Mouse (Mus musculus) embryonic facial prominence, embryonic 11.5 days (tissue): ENCODE measurements around the gene Lysmd4. TPM values are rescaled to one million over a fixed set of nuclear protein-coding genes. Genes with fewer than 3 reads are reported as not detected.

Source experiments
- ATAC-seq: fragments of 200-750 bp; cut with Nextera tagmentation; replicated peaks from 2 replicates; pipeline ENCODE4 v1.8.0; 2017; ENCODE audit warnings: low read depth; ENCODE audit not compliant: insufficient number of reproducible peaks, low FRiP score, low TSS enrichment
- DNase-seq: peaks from one replicate; pipeline ENCODE4 v3.0.0-alpha.2; 2015; ENCODE audit warnings: low spot score
- H3K27ac ChIP-seq: fragments of 300-500 bp; sonication (generic); replicated peaks from 2 replicates; pipeline ENCODE4 v1.5.1; 2014; ENCODE audit warnings: mild to moderate bottlenecking, low read depth, low read length, control low read depth
- H3K27me3 ChIP-seq: fragments of 300-500 bp; sonication (generic); 2 replicates; pipeline ENCODE4 v1.6.1; 2014; ENCODE audit warnings: mild to moderate bottlenecking, low read length, moderate library complexity, mixed read lengths; ENCODE audit not compliant: control insufficient read depth, insufficient read depth
- H3K36me3 ChIP-seq: fragments of 300-500 bp; sonication (generic); replicated peaks from 2 replicates; pipeline ENCODE4 v1.6.1; 2014; ENCODE audit warnings: low read depth, mild to moderate bottlenecking, low read length, moderate library complexity, mixed read lengths; ENCODE audit not compliant: control insufficient read depth, insufficient read depth
- H3K4me1 ChIP-seq: fragments of 300-500 bp; sonication (generic); 2 replicates; pipeline ENCODE4 v1.6.1; 2014; ENCODE audit warnings: low read length, mixed read lengths; ENCODE audit not compliant: control insufficient read depth, insufficient read depth
- H3K4me2 ChIP-seq: fragments of 300-500 bp; sonication (generic); 2 replicates; pipeline ENCODE4 v1.6.1; 2014; ENCODE audit warnings: low read depth, mild to moderate bottlenecking, control low read depth, low read length, moderate library complexity
- H3K4me3 ChIP-seq: fragments of 300-500 bp; sonication (generic); 2 replicates; pipeline ENCODE4 v1.5.1; 2014; ENCODE audit warnings: low read depth, low read length, control low read depth
- H3K9ac ChIP-seq: fragments of 300-500 bp; sonication (generic); replicated peaks from 2 replicates; pipeline ENCODE4 v1.6.1; 2014; ENCODE audit warnings: mild to moderate bottlenecking, control low read depth, low read length
- H3K9me3 ChIP-seq: fragments of 300-500 bp; sonication (generic); replicated peaks from 2 replicates; pipeline ENCODE4 v1.6.1; 2016; ENCODE audit warnings: mild to moderate bottlenecking, low read length, inconsistent platforms, mixed read lengths; ENCODE audit not compliant: control insufficient read depth
- WGBS: fragments of 180-500 bp; shearing (Covaris S2); extraction: QIAGEN DNeasy Blood & Tissue Kit; methylation state at CpG from one replicate; pipeline ENCODE4 v1.1.7; 2014; 5-methylcytosine and 5-hydroxymethylcytosine counted together
- polyA plus RNA-seq: library from polyadenylated mRNA; unstranded; fragments of >200 nt; fragmentation: Nextera tagmentation; extraction: Ambion mirVana; gene quantifications from 2 replicates; pipeline ENCODE4 v1.2.1, GENCODE M21; 2014

The Lysmd4 gene
- polyA plus RNA-seq, 1 experiment from 2014 or later = 11.8 TPM

GRCm38 (mm10) chr7:67208317-67208716 is 14.0 kb upstream of the Lysmd4 start:
- DNase-seq (no peak), ATAC-seq (no peak)
- Histone ChIP-seq H3K36me3 (no peaks in the 10 kb centered on the region), H3K9me3 (no peaks in the 10 kb centered on the region), H3K9ac (no peak overlapping the region), H3K27me3 (no peaks in the 10 kb centered on the region), H3K4me1 (no peaks in the 10 kb centered on the region), H3K27ac (no peak overlapping the region), H3K4me2 (no peak overlapping the region), H3K4me3 (no peak overlapping the region)
- WGBS = 92% methylated on average over 1 of the region's 1 CpGs

- no peak overlapping the region for H3K27ac ChIP-seq
- no peak for DNase-seq
These were observed 12.1 kb upstream of the Lysmd4 start for GRCm38 (mm10) chr7:67210004-67210833.

GRCm38 (mm10) chr7:67211341-67211740 is 11.0 kb upstream of the Lysmd4 start:
- Histone ChIP-seq H3K4me3 (no peak overlapping the region), H3K36me3 (no peaks in the 10 kb centered on the region), H3K9me3 (no peaks in the 10 kb centered on the region), H3K9ac (no peak overlapping the region), H3K27me3 (no peaks in the 10 kb centered on the region), H3K27ac (no peak overlapping the region), H3K4me2 (no peak overlapping the region), H3K4me1 (no peaks in the 10 kb centered on the region)
- WGBS = 72% methylated on average over 6 of the region's 6 CpGs
- ATAC-seq = no peak
- no peak for DNase-seq

More at GRCm38 (mm10) chr7:67210004-67210833, 12.1 kb upstream of the Lysmd4 start:
- 70% methylated on average over 6 of the region's 6 CpGs for WGBS
- no peaks in the 10 kb centered on the region for H3K36me3 ChIP-seq
- no peak overlapping the region for H3K4me3 ChIP-seq
- H3K9me3 ChIP-seq = no peaks in the 10 kb centered on the region
- no peak for ATAC-seq
- no peaks in the 10 kb centered on the region for H3K27me3 ChIP-seq
- H3K4me1 ChIP-seq = no peaks in the 10 kb centered on the region
- no peak overlapping the region for H3K9ac ChIP-seq
- H3K4me2 ChIP-seq = no peak overlapping the region

GRCm38 (mm10) chr7:67211971-67212370 is 10.4 kb upstream of the Lysmd4 start:
- WGBS = 61% methylated on average over 4 of the region's 4 CpGs
- ATAC-seq (no peak), DNase-seq (no peak)

GRCm38 (mm10) chr7:67213589-67213988 is 8.8 kb upstream of the Lysmd4 start:
- Histone ChIP-seq H3K9ac (no peak overlapping the region), H3K4me1 (no peaks in the 10 kb centered on the region), H3K27me3 (no peaks in the 10 kb centered on the region), H3K9me3 (no peaks in the 10 kb centered on the region), H3K4me3 (no peak overlapping the region), H3K27ac (no peak overlapping the region), H3K4me2 (no peak overlapping the region), H3K36me3 (no peaks in the 10 kb centered on the region)
- 74% methylated on average over 1 of the region's 1 CpGs for WGBS
- DNase-seq (no peak), ATAC-seq (no peak)

More at GRCm38 (mm10) chr7:67211971-67212370, 10.4 kb upstream of the Lysmd4 start:
- no peak overlapping the region for H3K27ac ChIP-seq
- no peak overlapping the region for H3K4me2 ChIP-seq
- no peak overlapping the region for H3K4me3 ChIP-seq
- no peaks in the 10 kb centered on the region for H3K36me3 ChIP-seq
- no peaks in the 10 kb centered on the region for H3K4me1 ChIP-seq
- no peaks in the 10 kb centered on the region for H3K9me3 ChIP-seq
- no peaks in the 10 kb centered on the region for H3K27me3 ChIP-seq
- H3K9ac ChIP-seq = no peak overlapping the region

GRCm38 (mm10) chr7:67216351-67216750 is 6.0 kb upstream of the Lysmd4 start:
- Histone ChIP-seq H3K9me3 (no peaks in the 10 kb centered on the region), H3K27me3 (no peaks in the 10 kb centered on the region), H3K27ac (no peak overlapping the region), H3K4me3 (no peak overlapping the region), H3K9ac (no peak overlapping the region), H3K36me3 (no peaks in the 10 kb centered on the region), H3K4me2 (no peak overlapping the region), H3K4me1 (no peaks in the 10 kb centered on the region)
- DNase-seq (no peak), ATAC-seq (no peak)
- WGBS = 87% methylated on average over 6 of the region's 6 CpGs

GRCm38 (mm10) chr7:67217025-67217424 is 5.3 kb upstream of the Lysmd4 start:
- no peak overlapping the region for H3K9ac ChIP-seq
- H3K36me3 ChIP-seq = no peaks in the 10 kb centered on the region
- no peaks in the 10 kb centered on the region for H3K9me3 ChIP-seq
- H3K4me3 ChIP-seq = no peak overlapping the region
- 65% methylated on average over 3 of the region's 3 CpGs for WGBS
- no peak overlapping the region for H3K27ac ChIP-seq
- ATAC-seq = no peak
- DNase-seq = peak; percentile 53
- H3K4me2 ChIP-seq = no peak overlapping the region
- H3K4me1 ChIP-seq = no peaks in the 10 kb centered on the region
- H3K27me3 ChIP-seq = no peaks in the 10 kb centered on the region

GRCm38 (mm10) chr7:67225943-67226625 is 3.7 kb downstream of the Lysmd4 start:
- no peak overlapping the region for H3K4me3 ChIP-seq
- H3K4me2 ChIP-seq = no peak overlapping the region
- ATAC-seq (no peak), DNase-seq (no peak)
- H3K27me3 ChIP-seq = no peaks in the 10 kb centered on the region
- WGBS = 89% methylated on average over 15 of the region's 15 CpGs
- H3K36me3 ChIP-seq = no peaks in the 10 kb centered on the region; the same call in 1 of the 2 replicates
- no peaks in the 10 kb centered on the region for H3K4me1 ChIP-seq
- no peaks in the 10 kb centered on the region for H3K9me3 ChIP-seq
- no peak overlapping the region for H3K27ac ChIP-seq
- H3K9ac ChIP-seq = no peak overlapping the region
